Mouse (Mus musculus): Measurements from ENCODE around the gene Padi1.

Gene Padi1

GRCm38 (mm10) chr4:140784292-140784945 is 61.2 kb downstream of the Padi1 start:
- no peak for DNase-seq (ENCODE audit: low read depth)

- no peak for DNase-seq (ENCODE audit: low read depth)
Observed at GRCm38 (mm10) chr4:140782821-140783220, 62.8 kb downstream of the Padi1 start.

DNA sequence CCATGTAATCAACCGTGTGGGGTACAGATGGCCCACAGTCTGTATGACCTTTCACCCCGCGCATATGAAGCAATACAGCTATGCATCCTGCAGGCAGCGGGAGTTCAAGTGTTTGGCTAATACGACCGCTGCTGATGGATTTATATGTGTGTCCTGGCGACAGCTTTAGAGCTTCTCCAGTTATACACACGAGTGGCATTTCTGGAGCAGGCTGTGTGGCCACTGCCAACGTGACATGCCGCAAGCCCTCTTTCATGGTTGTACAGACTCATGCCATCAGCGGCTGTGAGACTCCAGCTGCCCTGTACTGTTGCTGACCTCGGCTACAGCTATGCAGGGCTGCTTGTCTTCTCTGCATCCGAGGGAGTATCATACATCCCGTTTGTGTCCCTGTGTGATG is 65.1 kb downstream of the Padi1 start:
- DNase-seq (ENCODE audit: low read depth) = no peak

GRCm38 (mm10) chr4:140779803-140780397 is 65.7 kb downstream of the Padi1 start:
- peak; percentile 87 for DNase-seq (ENCODE audit: low read depth)

GRCm38 (mm10) chr4:140776623-140777022 is 69.0 kb downstream of the Padi1 start:
- DNase-seq (ENCODE audit: low read depth) = no peak

DNA sequence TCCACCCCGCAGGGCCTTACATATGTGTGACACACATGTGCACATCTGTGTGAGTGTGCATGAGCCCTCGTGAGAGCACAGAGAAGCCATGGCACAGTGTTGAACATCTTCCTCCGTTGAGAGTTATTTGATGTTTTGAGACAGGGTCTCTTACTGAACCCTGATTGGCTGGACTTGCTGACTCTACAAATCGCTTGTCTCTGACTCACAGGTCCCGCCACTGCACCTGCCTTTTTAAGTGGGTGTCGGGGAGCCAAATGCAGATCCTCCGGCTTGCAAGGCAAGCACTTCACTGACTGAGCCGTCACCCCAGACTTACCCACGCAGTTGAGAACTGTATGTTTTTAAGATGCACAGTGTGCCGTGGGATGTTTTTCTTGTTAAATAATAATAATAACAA is 69.7 kb downstream of the Padi1 start:
- no peak for DNase-seq (ENCODE audit: low read depth)

DNA sequence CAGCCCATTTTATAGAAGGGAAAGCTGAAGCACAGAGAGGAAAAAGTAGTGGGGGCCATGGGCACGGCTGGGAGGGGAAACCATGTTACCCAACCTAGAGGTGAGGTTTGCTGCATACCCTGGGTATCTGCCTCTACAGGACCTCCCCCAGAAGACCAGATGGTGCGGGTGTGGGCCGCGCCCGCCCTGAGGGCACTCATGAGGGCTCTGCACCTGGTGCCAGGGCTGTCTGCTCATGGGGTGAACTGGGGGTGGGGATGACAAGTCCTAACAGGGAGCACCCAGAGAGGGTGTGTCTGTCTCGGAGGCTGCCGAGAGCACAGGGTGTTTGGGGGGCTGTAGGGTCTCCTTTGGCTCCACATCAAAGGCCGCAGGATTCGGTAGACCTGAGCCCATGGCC is 70.7 kb downstream of the Padi1 start:
- no peak for DNase-seq (ENCODE audit: low read depth)

GRCm38 (mm10) chr4:140774025-140774800 is 71.4 kb downstream of the Padi1 start, which contains the start of gene Padi4:
Gene Padi4, minus strand, starts transcription at chr4:140774236.
- no peak for DNase-seq (ENCODE audit: low read depth)

DNA sequence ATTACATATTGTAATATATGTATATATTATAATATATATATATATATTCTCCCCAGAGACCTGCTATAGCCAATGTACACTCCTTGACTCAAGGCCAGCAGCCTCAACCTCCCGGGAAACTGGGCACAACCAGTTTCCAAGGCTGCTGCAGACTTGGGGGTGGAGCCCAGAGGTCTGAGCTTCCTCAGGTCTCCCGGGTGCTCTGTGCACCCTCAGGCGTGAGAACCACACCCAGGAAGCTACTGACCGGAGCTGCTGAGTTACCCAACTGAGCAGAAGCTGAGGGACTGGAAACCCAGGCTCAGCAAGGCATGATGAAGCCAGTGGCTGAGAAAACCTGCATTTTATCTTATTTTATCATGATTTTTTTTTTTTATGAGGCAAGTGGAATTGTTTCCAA is 74.5 kb downstream of the Padi1 start:
- peak; percentile 33 for DNase-seq (ENCODE audit: low read depth)

- DNase-seq (ENCODE audit: low read depth) = peak; percentile 63
Observed at GRCm38 (mm10) chr4:140770433-140770832, 75.1 kb downstream of the Padi1 start.

- no peak for DNase-seq (ENCODE audit: low read depth)
Observed at GRCm38 (mm10) chr4:140768973-140769372, 76.6 kb downstream of the Padi1 start.

GRCm38 (mm10) chr4:140765936-140766335 is 79.6 kb downstream of the Padi1 start:
- DNase-seq (ENCODE audit: low read depth) = no peak

DNA sequence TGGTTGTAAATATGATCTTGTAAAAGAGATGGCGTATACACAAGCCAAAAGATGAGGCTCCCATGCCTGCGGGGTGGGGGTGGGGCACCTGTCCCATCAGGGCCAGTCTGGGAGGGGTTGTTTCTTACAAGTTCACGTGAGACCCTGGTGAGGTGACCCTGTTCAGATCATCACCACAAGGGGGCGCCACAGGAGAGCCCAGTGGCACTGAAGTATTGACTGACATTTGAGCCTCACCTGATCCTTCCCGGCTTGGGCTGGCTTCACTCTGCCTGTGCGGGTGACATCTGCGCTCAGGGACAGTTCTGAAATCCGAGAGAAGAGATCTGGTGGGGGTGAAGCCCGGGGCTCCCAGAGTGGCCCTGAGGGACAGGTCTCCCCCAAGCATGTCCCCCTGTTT is 82.4 kb downstream of the Padi1 start:
- DNase-seq (ENCODE audit: low read depth) = peak; percentile 69

Data from 416B (cell line).